Mouse (Mus musculus): ENCODE measurements at regions not wholly inside any gene's neighbourhood (a gene's known extent, or its start where the extent isn't known, plus 50 kb on each side); places are given as distances from the start of the nearest gene placed in this dataset.

- 46% methylated on average over 1 of the region's 1 CpGs for WGBS
- no peaks in the 10 kb centered on the region for H3K9me3 ChIP-seq (replicated peaks)
- no peak for ATAC-seq (replicated peaks; ENCODE audit: low FRiP score)
- no peak overlapping the region for H3K27ac ChIP-seq
- H3K9ac ChIP-seq, result no peak overlapping the region
- H3K36me3 ChIP-seq, result no peaks in the 10 kb centered on the region
- H3K27me3 ChIP-seq, result no peaks in the 10 kb centered on the region
- no peaks in the 10 kb centered on the region for H3K4me1 ChIP-seq
- H3K4me3 ChIP-seq (replicated peaks), result no peak overlapping the region
- H3K4me2 ChIP-seq, result no peak overlapping the region
Observed at GRCm38 (mm10) chr12:66393153-66393552, 109.0 kb upstream of the Rpl10l start.

GRCm38 (mm10) chr12:66386612-66387011 lies 102.4 kb upstream of the Rpl10l start:
- H3K4me3 ChIP-seq (replicated peaks), result no peak overlapping the region
- H3K27ac ChIP-seq, result no peak overlapping the region
- H3K9ac ChIP-seq, result no peak overlapping the region
- no peaks in the 10 kb centered on the region for H3K9me3 ChIP-seq (replicated peaks)
- H3K4me2 ChIP-seq, result no peak overlapping the region
- H3K4me1 ChIP-seq, result peaks cover 4% of the 10 kb centered on the region; the same call in 1 of the 2 replicates
- H3K36me3 ChIP-seq, result no peaks in the 10 kb centered on the region
- peak; percentile 92 for ATAC-seq (replicated peaks; ENCODE audit: low FRiP score)
- H3K27me3 ChIP-seq, result no peaks in the 10 kb centered on the region

GRCm38 (mm10) chr12:66339169-66339568 lies 55.0 kb upstream of the Rpl10l start:
- Histone ChIP-seq H3K4me1 (no peaks in the 10 kb centered on the region), H3K4me3 (replicated peaks) (no peak overlapping the region), H3K9me3 (replicated peaks) (no peaks in the 10 kb centered on the region), H3K4me2 (no peak overlapping the region), H3K27ac (no peak overlapping the region), H3K36me3 (no peaks in the 10 kb centered on the region), H3K9ac (no peak overlapping the region), H3K27me3 (no peaks in the 10 kb centered on the region)
- no peak for ATAC-seq (replicated peaks; ENCODE audit: low FRiP score)
